Mouse (Mus musculus) heart, embryonic 11.5 days (tissue): ENCODE results near the gene Gab1. TPM values are rescaled to one million over a fixed set of nuclear protein-coding genes. Genes with fewer than 3 reads are reported as not detected.

ENCODE experiments used
- ATAC-seq: fragments of 200-750 bp; cut with Nextera tagmentation; replicated peaks from 2 replicates; pipeline ENCODE4 v1.8.0; 2017; ENCODE audit warnings: moderate library complexity; ENCODE audit not compliant: insufficient number of reproducible peaks, low FRiP score, low TSS enrichment
- H3K27ac ChIP-seq: fragments of 300-500 bp; sonication (generic); 2 replicates; pipeline ENCODE4 v1.5.1; 2014; ENCODE audit warnings: mild to moderate bottlenecking, low read depth, low read length
- H3K27me3 ChIP-seq: fragments of 300-500 bp; sonication (generic); 2 replicates; pipeline ENCODE4 v1.6.1; 2014; ENCODE audit warnings: mild to moderate bottlenecking, low read length, mixed read lengths; ENCODE audit not compliant: control insufficient read depth, insufficient read depth
- H3K36me3 ChIP-seq: fragments of 300-500 bp; sonication (generic); 2 replicates; pipeline ENCODE4 v1.6.1; 2014; ENCODE audit warnings: mild to moderate bottlenecking, low read length, moderate library complexity, mixed read lengths; ENCODE audit not compliant: control insufficient read depth, insufficient read depth
- H3K4me1 ChIP-seq: fragments of 300-500 bp; sonication (generic); 2 replicates; pipeline ENCODE4 v1.6.1; 2014; ENCODE audit warnings: low read length; ENCODE audit not compliant: control insufficient read depth, insufficient read depth
- H3K4me2 ChIP-seq: fragments of 300-500 bp; sonication (generic); 2 replicates; pipeline ENCODE4 v1.6.1; 2014; ENCODE audit warnings: mild to moderate bottlenecking, moderate library complexity
- H3K4me3 ChIP-seq: fragments of 300-500 bp; sonication (generic); 2 replicates; pipeline ENCODE4 v1.5.1; 2014; ENCODE audit warnings: low read depth, low read length
- H3K9ac ChIP-seq: fragments of 300-500 bp; sonication (generic); 2 replicates; pipeline ENCODE4 v1.6.1; 2014; ENCODE audit warnings: mild to moderate bottlenecking, low read depth, low read length, moderate library complexity
- H3K9me3 ChIP-seq: fragments of 300-500 bp; sonication (generic); replicated peaks from 2 replicates; pipeline ENCODE4 v1.6.1; 2016; ENCODE audit warnings: low read length; ENCODE audit not compliant: control insufficient read depth
- WGBS: fragments of 180-500 bp; shearing (Covaris S2); extraction: QIAGEN DNeasy Blood & Tissue Kit; methylation state at CpG from one replicate; pipeline ENCODE4 v1.1.7; 2014; ENCODE audit not compliant: insufficient replicate concordance; 5-methylcytosine and 5-hydroxymethylcytosine counted together
- polyA plus RNA-seq: library from polyadenylated mRNA; unstranded; fragments of >200 nt; fragmentation: Nextera tagmentation; extraction: Ambion mirVana; gene quantifications from 2 replicates; pipeline ENCODE4 v1.2.1, GENCODE M21; 2014

The Gab1 gene
- polyA plus RNA-seq, 1 experiment from 2014 or later, result 35.0 TPM

- peaks cover 69% of the 10 kb centered on the region for H3K4me1 ChIP-seq
- no peaks in the 10 kb centered on the region for H3K27me3 ChIP-seq
- no peaks in the 10 kb centered on the region for H3K9me3 ChIP-seq
- no peaks in the 10 kb centered on the region; the same call in 1 of the 2 replicates for H3K36me3 ChIP-seq
- ATAC-seq, result peak; percentile 55
- peak overlapping the region; percentile 80 for H3K27ac ChIP-seq
- WGBS, result 12% methylated on average over 11 of the region's 11 CpGs
- H3K9ac ChIP-seq, result peak overlapping the region; percentile 56
- peak overlapping the region; percentile 61 for H3K4me2 ChIP-seq
- H3K4me3 ChIP-seq, result peak overlapping the region; percentile 36
These were observed 11.5 kb downstream of the Gab1 start for GRCm38 (mm10) chr8:80868801-80869323.

GRCm38 (mm10) chr8:80868006-80868702 lies 12.2 kb downstream of the Gab1 start:
- H3K27ac ChIP-seq, result peak overlapping the region; percentile 58
- no peaks in the 10 kb centered on the region for H3K9me3 ChIP-seq
- H3K36me3 ChIP-seq, result no peaks in the 10 kb centered on the region; the same call in 1 of the 2 replicates
- peaks cover 73% of the 10 kb centered on the region for H3K4me1 ChIP-seq
- peak overlapping the region; percentile 61 for H3K4me2 ChIP-seq
- no peaks in the 10 kb centered on the region for H3K27me3 ChIP-seq
- no peak for ATAC-seq
- H3K4me3 ChIP-seq, result peak overlapping the region; percentile 31
- H3K9ac ChIP-seq, result peak overlapping the region; percentile 30; the same call in 1 of the 2 replicates
- WGBS, result 69% methylated on average over 12 of the region's 12 CpGs

DNA sequence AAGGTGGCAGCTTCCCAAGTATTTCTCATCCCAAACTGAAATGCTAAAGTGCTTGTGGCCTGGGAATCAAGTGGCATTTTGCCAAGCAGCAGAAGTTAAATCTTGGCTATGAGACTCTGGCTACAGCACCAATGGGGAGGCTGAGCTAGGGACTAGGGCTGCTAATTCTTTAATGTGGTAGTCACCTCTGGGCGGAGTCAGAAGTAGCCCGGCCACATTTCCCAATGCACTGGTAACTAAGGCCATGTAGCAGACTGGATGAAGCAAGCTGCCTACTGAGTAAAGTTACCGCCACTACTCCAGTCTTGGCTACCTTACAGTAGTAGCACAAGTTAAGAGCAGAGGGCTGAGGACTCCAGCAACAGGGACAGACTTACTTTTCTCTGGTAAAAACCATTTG lies 12.7 kb downstream of the Gab1 start:
- 64% methylated on average over 3 of the region's 3 CpGs for WGBS
- peak overlapping the region; percentile 34; the same call in 1 of the 2 replicates for H3K9ac ChIP-seq
- no peaks in the 10 kb centered on the region for H3K27me3 ChIP-seq
- no peak for ATAC-seq
- peak overlapping the region; percentile 58; the same call in 1 of the 2 replicates for H3K27ac ChIP-seq
- H3K4me3 ChIP-seq, result peak overlapping the region; percentile 31
- H3K4me1 ChIP-seq, result peaks cover 69% of the 10 kb centered on the region
- H3K36me3 ChIP-seq, result no peaks in the 10 kb centered on the region; the same call in 1 of the 2 replicates
- peak overlapping the region; percentile 61 for H3K4me2 ChIP-seq
- H3K9me3 ChIP-seq, result no peaks in the 10 kb centered on the region

DNA sequence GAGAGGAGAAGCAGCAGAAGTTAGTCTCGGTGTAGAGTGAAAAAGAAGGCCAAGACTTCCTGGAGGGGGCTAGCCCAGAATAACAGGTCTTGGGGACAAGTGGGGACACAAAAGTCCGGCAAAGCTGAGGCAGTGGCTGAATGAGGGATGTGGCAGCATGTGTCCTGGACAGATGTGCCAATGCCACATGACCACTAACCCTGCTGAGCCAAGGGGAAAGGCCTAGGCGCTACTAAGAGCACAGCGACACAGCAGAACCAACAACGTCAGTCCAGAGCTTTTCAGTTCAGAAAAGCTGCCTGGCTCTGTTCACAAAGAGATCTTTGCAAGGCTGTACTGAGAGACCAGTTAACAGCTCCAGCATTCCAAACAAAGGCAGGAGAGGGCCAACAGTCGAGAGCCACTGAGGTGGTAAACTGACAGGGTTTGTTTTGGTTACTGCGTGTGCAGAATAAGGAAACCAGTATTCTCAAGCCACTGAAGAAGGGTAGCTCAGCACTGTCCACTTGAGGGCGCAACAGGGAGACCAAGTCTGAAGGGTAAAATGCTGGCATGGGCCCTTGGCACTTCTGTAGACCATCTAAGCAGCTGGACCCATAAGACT lies 15.0 kb downstream of the Gab1 start:
- no peaks in the 10 kb centered on the region for H3K27me3 ChIP-seq
- H3K27ac ChIP-seq, result 0 out of 2 replicates have a peak overlapping the region, but pooled peaks have one; percentile 37
- H3K4me2 ChIP-seq, result no peak overlapping the region
- H3K4me3 ChIP-seq, result no peak overlapping the region
- WGBS, result 70% methylated on average over 8 of the region's 8 CpGs
- H3K4me1 ChIP-seq, result peaks cover 56% of the 10 kb centered on the region
- no peaks in the 10 kb centered on the region; the same call in 1 of the 2 replicates for H3K36me3 ChIP-seq
- ATAC-seq, result no peak
- no peaks in the 10 kb centered on the region for H3K9me3 ChIP-seq
- no peak overlapping the region for H3K9ac ChIP-seq

DNA sequence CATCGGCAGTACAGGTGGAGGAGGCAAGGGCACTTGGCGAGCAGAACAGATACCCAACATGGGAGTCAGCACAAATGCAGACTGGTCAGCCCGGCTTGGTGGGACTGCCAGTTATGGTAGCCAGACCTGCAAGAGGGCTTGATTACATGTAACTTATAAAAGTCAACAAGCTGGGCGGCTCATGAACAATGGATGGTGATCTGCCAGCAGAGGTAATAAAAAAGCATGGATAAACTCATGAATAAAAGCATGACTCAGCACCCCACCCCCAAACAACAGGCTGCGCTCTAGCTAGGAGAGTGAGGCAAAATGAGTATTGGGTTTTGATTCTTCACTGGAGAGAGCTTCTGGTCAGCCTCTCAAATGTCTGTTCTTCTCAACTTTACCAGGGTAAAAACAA lies 16.9 kb downstream of the Gab1 start:
- Histone ChIP-seq H3K4me1 (peaks cover 43% of the 10 kb centered on the region), H3K4me2 (no peak overlapping the region), H3K4me3 (no peak overlapping the region), H3K9ac (no peak overlapping the region), H3K36me3 (peaks cover 3% of the 10 kb centered on the region; the same call in 1 of the 2 replicates), H3K9me3 (no peaks in the 10 kb centered on the region), H3K27me3 (no peaks in the 10 kb centered on the region), H3K27ac (no peak overlapping the region)
- ATAC-seq, result no peak
- WGBS, result 85% methylated on average over 5 of the region's 5 CpGs

- H3K4me3 ChIP-seq, result no peak overlapping the region
- H3K9ac ChIP-seq, result no peak overlapping the region
- no peaks in the 10 kb centered on the region for H3K27me3 ChIP-seq
- 96% methylated on average over 26 of the region's 26 CpGs for WGBS
- H3K9me3 ChIP-seq, result no peaks in the 10 kb centered on the region
- no peak overlapping the region for H3K27ac ChIP-seq
- peaks cover 3% of the 10 kb centered on the region; the same call in 1 of the 2 replicates for H3K36me3 ChIP-seq
- no peak for ATAC-seq
- peaks cover 26% of the 10 kb centered on the region for H3K4me1 ChIP-seq
- H3K4me2 ChIP-seq, result no peak overlapping the region
These were observed 21.0 kb downstream of the Gab1 start for GRCm38 (mm10) chr8:80859180-80859775.

GRCm38 (mm10) chr8:80857851-80858367 lies 22.4 kb downstream of the Gab1 start:
- H3K4me1 ChIP-seq, result peaks cover 34% of the 10 kb centered on the region

DNA sequence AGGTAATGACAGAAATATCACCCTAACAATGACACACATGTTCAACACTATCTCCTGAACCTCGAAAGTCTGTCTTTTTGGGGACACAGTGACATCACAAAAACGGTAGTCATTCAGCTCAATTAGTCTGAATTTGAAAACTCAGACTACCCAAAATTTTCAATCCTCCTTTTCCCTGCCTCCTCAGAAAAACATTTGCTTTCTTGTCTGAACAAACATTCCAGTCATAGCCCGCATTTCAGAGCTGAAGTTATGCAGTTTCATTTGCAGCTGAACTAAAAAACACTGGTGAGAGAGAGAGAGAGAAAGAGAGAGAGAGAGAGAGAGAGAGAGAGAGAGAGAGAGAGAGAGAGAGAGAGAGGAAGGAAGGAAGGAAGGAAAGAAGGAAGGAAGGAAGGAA lies 23.2 kb downstream of the Gab1 start:
- Histone ChIP-seq H3K4me3 (no peak overlapping the region), H3K36me3 (peaks cover 3% of the 10 kb centered on the region; the same call in 1 of the 2 replicates), H3K27me3 (no peaks in the 10 kb centered on the region), H3K4me2 (no peak overlapping the region), H3K27ac (no peak overlapping the region), H3K9ac (no peak overlapping the region), H3K4me1 (peaks cover 42% of the 10 kb centered on the region), H3K9me3 (no peaks in the 10 kb centered on the region)
- ATAC-seq, result no peak
- WGBS, result 62% methylated on average over 3 of the region's 3 CpGs

More at GRCm38 (mm10) chr8:80857851-80858367, 22.4 kb downstream of the Gab1 start:
- ATAC-seq, result no peak
- 69% methylated on average over 12 of the region's 12 CpGs for WGBS
- no peaks in the 10 kb centered on the region for H3K9me3 ChIP-seq
- H3K36me3 ChIP-seq, result peaks cover 3% of the 10 kb centered on the region; the same call in 1 of the 2 replicates
- H3K4me3 ChIP-seq, result no peak overlapping the region
- H3K27me3 ChIP-seq, result no peaks in the 10 kb centered on the region
- no peak overlapping the region for H3K27ac ChIP-seq
- H3K4me2 ChIP-seq, result peak overlapping the region; percentile 15; the same call in 1 of the 2 replicates
- H3K9ac ChIP-seq, result no peak overlapping the region
